Mouse (Mus musculus) frontal cortex, postnatal 14 days (tissue): ENCODE results near the gene Clasp2.
"Not testable (repeated sequence)": the region's sequence is repeated elsewhere in the genome, so short reads cannot be mapped to it uniquely, and the experiment has no call there.

Experiments used
- DNase-seq, 2 experiments: peaks; one replicate each; pipeline ENCODE4 v3.0.0; 2022; ENCODE audit warnings: low spot score in 2 of 2

The Clasp2 gene

DNA sequence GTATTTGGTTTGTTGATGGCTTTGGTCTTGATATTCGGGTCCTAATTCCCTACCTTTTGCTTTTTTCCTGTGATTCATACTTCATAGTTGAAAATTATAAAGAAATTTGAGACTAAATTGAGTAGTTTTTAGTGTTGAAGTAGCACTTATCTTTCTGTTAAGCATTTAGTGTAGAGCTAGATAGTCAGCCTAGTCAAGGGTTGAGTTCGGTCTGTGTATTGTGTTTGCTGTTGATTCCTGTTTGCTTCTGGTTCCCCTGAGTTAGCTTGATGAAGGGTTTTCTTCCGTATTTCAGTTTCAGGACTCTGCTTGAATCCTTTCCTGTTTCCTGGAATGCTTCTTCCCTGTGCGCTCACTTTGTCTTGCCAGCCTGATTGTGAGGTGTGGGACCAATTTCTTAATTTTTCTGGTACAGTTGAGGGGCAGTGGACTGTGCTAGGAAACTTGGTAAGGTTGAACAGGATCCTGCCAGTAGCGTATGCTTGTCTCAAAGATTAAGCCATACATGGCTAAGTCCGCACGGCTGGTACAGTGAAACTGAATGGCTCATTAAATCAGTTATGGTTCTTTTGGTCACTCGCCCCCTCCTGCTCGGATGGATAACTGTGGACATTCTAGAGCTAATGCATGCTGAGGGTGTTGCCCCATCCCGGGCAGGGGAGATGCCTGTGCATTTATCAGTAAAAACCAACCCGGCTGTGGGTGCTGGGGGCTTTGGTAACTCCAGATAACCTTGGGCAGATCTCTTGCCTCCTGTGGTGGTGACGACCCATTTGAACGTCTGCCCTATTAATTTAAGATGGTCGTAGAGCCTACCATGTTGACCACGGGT lies 14.8 kb downstream of the Clasp2 start:
- DNase-seq, result no peak

DNA sequence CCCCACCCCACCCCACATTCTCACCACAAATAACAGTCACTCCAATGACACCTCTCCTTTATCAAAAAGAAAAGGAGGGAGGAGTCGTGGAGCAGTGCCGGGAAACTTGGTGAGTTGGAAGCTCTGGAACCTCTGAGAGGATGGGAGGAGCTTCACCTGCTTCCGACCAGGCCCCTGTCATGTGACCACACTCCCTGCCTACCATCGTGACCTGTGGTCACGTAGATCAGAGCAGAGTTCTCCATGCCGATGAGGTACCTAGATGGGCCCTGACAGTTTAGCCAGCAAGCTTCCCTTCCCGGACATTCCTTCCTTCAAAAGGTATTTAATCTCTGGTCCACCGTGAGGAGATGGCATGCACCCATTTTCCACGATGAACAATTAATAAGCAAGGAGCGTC lies 17.2 kb downstream of the Clasp2 start:
- DNase-seq, result no peak

DNA sequence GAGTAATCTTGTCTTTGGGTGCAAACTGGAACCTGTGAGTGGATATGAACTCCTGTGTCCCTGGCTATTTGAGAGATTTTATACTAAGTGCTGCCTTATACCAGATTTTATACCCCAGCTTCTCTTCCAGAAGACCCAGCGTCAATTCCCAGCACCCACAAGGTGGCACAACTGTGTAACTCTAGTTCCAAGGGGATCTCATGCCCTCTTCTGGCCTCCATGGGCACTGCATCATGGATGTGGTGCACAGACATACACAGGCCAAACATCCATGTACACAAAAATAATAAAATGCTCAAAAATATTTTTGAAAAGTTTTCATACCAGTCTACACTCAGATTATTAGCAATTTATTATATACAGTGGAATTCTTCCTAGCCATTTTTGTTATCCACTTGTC lies 18.4 kb downstream of the Clasp2 start:
- no peak for DNase-seq

DNA sequence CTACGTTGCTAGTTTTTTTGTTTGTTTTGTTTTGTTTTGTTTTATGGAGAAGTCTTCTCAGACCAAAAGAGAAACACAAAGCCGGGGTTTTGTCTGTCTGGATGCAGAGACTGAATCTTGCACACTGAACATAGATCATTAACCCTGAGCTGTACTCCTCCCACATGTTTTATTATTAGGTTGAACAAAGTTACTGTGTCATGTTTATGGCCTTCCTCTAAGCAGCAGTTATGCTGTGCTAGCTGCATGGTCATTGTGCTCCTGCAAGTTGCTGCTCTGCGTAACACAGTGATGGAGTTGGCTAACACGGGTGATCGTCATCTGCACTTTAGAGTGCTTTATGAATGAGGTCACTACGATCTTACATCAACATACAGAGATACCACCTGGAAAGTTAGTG lies 21.1 kb downstream of the Clasp2 start:
- no peak for DNase-seq

DNA sequence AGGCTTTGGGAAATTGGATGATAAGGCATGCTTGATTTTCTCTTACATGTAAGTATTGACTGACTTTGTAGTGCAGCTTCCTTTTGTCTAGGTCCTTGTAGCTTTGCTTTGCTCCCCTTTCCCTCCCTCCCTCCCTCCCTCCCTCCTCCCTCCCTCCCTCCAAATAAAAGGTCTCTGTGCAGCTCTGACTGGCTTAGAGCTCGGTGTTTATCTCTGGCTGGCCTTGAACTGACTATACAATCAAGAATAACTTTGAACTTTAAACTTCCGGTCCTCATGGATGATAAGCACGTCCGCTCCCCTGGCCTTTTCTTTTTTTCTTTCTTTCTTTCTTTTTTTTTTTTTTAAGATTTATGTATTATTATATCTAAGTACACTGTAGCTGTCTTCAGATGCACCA lies 21.9 kb downstream of the Clasp2 start:
- DNase-seq, result no peak

DNA sequence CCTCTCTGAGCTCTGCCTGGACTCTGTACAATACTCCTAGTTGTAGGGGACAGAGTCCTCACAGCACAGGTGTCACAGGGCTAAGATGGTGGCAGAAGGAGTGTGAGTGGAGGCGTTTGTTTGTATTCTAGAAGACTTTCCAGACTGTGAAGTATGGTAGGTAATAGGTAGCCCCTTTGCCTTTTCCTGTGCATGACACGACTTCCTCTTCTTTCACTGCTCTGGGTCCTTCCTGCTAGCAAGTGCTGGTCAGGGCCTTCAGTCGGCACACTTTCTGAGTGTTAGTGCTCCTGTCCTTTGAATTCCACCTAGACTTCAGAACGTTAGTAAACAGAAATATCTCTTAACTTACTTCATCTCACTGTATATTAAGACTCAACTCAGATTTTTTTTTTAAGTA lies 29.4 kb downstream of the Clasp2 start:
- no peak for DNase-seq

DNA sequence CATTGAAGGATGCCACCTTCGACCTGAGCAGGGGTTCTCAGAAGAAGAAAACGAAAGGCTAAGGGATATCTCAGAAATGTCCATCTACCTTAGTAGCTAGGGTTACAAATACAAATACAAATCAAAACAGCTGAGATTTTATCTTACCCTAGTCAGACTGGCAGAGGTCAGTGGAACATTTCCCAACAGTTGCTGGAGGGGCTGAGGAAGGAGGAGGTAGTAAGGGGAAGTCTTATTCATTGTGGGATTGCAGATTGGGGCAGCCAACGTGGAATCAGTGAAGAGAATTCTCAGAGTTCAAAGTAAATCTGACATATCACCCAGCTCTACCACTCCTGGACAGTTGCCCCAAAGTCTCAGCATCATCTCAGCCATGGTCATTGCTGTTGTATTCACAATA lies 39.6 kb downstream of the Clasp2 start:
- no peak for DNase-seq

DNA sequence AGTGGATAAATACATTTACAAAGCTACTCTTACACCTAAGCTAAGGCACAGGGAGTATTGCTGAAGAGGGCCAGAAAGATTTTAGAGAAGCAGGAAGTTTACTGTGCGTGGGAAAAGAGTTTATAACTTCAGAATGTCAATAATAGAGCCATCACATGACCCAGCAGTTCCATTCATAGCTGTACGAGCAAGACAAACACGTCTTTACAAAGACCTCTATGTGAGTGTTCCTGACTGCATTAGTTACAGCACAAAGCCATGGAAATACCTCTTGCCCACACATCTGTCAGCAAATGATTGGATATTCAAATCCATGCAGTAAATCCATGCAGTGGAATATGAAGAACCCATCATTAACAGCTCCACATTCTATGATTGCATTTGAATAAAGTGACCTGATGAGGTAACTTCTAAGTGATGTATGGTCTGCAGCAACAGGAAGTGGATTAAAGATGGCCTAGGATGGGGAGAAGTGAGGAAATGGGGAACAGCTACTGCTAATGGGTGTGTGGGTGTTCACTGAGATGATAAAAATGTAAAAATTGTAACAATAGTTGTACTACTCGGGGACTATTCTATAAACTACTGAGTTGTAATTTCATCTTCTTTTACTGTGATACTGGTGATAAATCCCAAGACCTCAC lies 41.2 kb downstream of the Clasp2 start:
- DNase-seq, result no peak

DNA sequence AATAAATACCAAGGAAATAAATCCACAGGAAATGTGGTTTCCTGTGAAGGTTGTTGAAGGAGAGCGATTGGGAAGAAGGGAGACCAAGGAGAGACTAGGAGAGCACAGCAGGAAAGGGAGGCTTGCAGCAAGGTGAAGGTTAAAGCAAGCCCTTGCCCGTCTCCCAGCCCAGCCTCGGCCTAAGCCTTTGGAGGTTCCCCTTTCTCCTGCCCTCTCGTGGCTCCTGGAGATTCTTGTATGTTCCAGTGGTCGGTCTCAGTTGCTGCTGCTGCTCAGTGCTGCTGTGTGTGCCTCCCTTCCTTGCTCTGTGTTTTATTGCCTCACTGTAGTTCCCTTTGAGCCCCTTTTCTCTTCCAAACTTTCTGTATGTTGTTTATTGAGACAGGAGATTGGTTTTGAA lies 42.4 kb downstream of the Clasp2 start:
- no peak for DNase-seq

DNA sequence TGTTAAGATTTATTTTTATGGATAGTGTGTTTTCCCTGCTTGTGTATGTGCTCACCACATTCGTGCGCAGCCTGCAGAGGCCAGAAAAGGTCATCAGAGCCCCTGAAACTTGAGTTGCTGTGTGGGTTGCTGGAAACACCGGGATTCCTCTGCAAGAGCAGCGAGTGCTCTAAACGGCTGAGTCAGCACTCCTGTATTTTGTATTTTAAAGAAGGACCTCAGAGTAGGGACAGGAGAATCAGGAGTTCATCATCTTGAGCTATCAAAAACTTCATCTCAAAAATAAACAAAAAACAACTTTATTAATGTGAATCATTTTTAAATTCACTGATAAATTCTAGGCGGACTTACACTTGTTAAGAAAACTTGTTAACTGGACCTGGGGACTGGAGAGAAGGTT lies 48.0 kb downstream of the Clasp2 start:
- DNase-seq, result not testable (repeated sequence)

DNA sequence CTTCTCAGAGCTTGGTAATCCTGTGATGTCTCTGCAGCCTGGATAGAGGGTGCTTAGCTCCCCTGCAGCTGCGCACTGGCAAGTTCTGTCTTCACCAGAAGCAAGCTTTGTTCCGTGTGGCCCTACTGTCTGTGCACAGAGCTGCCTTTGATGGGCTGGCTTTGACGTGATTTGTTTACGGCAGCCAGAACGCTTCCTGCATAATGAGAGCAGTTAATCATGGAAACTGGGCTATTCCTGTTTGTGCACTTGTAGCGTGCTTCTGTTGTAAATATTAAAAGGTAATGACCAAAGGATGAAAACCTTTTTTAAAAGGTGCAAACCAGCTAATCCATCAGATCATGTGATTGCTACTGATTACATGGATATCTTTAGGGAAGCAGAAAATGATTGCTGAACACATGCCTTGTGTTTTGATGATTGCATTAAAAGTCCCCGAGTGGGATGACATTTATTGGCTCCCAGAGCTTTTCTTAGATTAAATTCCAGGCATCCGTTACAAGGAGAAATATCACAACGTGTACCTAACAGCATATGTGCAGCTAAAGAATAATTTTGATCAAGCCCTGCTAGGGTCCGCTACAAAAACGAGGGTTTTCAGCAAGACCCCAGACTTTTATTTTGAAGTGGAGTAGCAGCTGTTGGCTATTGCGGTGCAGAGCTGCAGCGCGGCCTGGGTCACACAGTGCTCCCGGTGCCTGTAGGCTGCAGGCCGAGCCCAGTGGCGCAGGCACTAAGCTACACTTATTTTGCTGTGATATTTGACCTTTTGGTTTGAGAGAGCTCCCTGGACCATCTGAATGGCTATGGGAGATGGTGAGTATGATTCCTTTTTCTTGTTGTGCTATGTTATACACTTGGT lies 51.6 kb downstream of the Clasp2 start:
- peak; percentile 63 to 74 for DNase-seq

DNA sequence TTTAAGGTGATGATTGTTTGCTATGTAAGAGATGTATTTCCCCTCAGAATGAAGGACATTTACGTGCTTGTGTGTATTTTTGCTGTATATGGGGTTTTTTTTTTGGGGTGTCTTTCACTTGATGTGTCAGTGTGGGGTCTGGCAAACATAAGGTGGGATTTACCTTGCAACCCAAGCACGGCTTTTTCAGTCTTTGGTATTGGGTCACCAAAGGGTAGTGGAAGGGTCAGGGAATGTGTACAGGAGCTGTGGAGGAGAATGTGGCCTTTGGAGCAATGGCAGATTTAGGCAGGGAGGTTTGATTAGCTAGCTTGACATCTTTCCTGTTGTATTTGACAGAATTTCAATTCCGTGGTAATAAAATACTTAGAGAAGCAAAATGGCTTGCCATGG lies 52.2 kb downstream of the Clasp2 start:
- no peak for DNase-seq

DNA sequence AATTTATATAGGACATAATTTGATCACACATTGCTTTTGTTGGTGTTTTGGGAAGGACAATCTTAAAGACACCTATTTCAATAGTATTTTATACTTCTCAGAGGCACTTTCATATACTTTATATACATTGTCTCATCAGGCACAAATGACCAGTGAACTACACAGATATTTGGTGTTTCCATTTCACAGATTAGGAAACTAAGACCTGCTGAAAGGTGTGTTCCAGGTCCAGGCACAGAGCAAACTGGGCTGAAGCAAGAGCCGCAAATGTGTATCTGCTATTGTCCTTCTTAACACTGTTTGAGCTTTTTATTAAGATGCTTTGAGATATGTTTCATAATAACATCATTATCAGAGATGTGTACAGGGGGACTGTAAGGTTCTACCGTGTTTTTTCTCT lies 52.7 kb downstream of the Clasp2 start:
- no peak for DNase-seq

DNA sequence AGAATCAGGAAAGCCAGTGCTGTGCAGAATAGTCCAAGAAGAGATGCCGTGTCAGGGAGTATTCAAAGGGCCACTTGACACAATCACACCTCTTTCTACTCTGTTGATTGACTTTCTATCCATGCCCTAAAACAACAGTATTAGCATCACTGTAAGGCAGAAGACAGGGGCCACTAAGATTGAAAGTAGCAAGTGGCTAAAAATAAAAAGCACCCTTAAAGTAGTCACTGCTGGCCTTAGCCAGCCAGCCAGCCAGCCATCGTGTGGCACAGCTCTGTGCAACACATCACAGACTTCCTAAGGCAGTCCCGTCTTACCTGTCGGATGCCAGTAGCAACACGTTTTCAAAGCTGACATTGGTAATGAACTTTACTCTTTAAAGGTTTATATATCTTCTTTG lies 55.9 kb downstream of the Clasp2 start:
- no peak for DNase-seq

DNA sequence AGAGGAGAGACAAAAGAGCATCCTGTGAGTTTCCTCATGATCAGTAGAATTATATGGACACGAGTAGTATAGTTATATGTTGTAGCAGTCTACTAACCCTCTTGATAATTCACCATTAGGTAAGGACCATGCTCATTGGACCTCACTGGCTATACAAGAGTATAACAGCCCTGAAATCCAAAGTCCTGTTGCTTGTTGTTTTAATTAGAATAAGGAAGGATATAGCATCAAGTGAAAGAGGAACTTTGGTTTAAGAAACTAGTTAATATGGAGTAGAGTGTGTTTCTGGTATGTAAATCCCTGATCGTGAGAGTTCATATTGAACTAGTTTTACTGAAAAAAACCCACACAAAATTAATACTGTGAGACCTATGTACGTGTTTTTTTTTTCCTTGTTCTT lies 59.4 kb downstream of the Clasp2 start:
- DNase-seq, result no peak

DNA sequence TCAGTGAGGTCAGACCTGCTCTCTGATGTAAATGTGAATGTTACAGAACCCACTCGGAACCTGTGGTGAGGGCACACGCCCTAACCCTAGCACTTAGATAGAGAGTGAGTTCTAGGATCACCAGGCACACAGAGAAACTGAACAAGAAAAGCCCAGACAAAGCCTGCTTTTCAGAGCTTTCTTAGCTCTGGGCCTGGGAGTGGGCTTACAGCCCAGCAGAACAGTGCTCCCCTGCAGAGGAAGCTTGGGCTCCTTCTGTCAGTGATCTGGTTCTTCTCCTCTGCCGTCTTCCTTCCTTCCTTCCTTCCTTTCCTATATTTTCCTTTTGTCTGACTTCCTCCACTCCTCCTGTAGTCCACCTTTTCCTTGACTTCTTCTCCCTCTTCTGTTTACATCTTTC lies 61.5 kb downstream of the Clasp2 start:
- no peak for DNase-seq

DNA sequence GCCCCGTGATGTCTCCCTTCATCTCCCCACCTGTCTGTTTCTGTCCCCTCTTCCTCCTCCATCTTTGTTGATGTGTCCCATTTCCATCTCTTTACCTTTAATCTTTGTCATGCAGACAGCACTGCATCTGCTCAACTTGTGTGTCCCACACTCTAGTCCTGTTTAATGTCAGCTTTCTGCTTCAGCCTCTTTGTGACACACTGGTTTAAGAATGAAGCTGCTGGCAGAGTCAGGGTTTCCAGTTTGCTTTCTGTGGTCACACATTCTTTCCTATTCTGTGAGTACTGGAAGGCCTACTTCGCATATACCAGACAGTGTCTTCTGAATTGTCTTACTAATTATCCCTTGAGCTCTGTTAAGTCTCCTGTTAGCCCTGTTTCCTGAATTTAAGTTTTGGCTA lies 62.5 kb downstream of the Clasp2 start:
- DNase-seq, result no peak

DNA sequence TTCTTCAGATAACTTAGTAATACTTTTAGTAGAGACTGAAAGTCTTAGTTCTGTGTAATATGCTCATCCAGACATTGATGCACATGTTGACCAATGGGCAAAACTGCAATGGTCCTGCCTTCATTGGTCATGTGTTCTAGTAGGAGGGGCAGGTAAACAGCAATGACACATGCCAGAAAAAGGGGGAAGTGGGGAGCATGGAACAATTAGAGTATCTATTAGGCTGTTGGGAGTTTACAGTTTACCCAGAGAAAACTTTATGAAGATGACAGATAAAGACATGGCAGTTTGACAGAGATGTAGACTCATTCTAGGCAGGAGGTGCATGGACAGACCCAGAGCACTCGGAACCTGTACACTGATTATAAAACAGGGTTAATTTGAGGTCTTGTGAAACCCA lies 64.1 kb downstream of the Clasp2 start:
- no peak for DNase-seq

DNA sequence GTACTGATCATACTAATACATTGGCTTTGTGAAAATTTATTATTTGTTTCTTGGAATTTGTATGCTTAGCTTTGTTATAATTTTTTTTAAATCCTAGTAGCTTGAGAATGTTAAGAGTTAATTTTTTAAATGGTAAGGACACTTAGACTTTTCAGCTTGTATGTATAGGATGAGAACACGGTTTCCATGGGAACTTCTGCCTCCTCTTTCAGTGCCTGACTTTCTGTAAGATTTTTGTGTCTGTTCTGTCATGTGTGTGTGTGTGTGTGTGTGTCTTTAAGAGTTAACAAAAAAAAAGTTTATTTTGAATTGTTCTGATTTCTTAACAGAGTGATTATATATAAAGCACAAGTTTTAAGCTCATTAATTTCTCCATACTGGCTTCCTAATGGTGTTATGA lies 70.1 kb downstream of the Clasp2 start:
- no peak for DNase-seq

DNA sequence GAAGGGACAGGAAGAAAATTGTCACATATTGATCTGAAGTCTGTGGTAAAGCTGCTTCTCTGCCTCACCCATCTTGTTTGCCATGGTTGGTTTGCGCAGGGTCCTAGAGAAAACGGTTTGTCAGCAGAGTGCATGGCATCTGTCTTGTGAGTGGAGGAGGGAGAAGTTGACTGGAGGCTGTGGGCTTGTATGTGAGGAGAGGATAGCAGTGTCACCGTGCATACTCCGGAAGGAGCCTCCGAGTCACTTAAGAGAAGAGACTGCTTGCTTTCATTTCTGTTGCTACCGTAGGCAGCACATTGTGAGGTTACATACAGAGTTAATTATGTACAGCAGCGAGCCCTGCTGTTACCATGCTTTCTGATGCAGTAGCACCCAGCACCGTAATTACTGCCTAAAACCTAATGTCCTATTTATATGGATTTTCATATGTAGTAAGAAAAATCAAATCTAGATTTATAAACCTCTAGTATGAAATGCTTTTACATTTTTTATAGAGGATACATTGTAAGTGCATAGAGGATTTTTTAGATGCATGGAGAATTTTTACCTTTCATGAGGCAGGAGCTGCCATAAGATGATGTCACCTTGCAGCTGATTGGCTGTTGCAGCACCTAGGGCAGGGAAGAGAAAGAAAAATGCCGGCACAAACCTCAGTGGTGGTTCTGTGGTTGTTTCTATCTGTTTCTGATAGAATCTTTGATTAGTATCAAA lies 70.8 kb downstream of the Clasp2 start:
- peak; percentile 48 to 59 for DNase-seq

DNA sequence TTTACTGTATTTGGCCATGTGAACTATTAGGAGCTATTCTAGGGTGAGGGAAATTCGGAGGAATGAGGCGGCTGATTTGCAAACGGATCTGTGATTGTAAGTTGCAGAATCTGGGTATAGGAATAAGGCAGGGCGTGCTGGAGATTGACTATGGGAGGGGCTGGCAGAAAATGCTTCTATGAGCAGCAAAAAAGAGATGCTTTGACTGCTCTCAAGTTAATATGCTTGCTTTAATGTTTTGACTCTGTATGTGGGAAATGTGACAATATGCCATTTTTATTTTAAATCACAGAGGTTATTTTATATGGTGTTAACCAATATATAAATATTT lies 71.4 kb downstream of the Clasp2 start:
- DNase-seq, result no peak

DNA sequence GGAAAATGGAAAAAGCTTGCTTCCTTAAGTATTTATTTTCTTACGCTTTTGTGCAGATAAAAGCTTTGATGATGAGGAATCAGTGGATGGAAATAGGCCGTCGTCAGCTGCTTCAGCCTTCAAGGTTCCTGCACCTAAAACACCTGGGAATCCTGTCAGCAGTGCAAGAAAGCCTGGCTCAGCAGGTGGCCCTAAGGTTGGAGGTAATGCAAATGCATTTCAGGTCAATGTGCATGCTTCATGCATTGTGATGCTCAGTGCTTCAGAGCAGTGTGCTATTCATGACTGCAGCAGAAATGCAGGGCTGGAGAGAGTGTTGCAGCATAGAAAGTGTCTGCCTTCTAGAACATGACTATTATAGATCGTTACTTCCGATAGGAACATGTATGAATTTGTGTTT lies 71.8 kb downstream of the Clasp2 start:
- no peak for DNase-seq
